Mouse (Mus musculus) duodenum, adult 2 months (tissue): Measurements from ENCODE around the gene Gm9837. TPM values are rescaled to one million over a fixed set of nuclear protein-coding genes. Genes with fewer than 3 reads are reported as not detected.

Experiments
- polyA plus RNA-seq: library from polyadenylated mRNA; depleted of rRNA; stranded (reverse); fragments of >200 nt; gene quantifications from 2 replicates; pipeline ENCODE4 v1.2.3, GENCODE M21; 2012; ENCODE audit warnings: low replicate concordance; rRNA removed

The Gm9837 gene
- polyA plus RNA-seq, result not detected in 2 replicates

GRCm38 (mm10) chr11:53469968-53470695 lies at the start of gene Gm9837:
Gene Gm9837 (minus strand): TSS chr11:53470479.

DNA sequence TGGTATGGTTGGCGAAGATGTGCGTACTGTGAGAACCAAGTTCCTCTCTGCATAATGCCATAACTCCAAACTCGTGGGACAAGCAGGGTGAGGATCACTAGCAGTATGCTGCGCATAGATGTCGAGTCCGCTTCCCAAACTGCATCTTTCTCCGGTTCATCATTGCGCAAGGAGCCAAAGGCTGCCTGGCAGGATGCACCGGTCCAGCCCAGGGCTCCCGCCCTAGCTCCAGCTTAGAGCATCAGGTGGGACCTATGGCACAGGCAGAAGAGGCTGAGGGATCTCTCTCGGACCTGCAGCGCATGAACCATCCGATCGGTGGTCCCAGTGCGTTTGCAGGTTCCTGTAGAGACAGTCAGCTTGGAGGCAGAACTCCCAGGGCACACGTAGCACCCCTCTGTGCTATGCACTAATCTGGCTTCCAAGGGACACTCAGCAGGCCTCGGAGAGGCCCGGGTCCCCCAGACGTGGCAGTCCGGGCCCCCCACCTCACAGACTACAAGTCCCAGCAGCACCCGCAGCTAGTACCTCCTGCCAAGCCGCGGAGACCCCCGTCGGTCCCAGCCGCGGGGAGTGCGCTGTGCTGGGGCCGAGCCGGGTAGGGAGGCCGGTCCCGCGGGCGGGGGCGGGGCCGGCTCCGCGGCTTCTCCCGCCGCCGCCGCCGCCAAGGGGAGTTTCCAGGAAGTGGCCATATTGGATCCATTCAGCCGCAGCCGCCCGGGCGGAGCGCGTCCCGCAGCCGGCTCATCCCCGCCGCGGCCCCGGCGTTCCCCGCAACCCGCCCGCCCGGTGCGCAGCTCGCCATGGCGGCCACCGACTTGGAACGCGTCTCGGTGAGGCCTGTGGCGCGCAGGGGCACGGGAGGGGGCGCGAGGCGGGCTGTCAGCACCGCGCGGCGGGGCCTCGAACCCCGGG lies 49.2 kb upstream of the Gm9837 start, which contains the start of gene Sept8:
Gene Sept8, plus strand, starts transcription at position 51 of the 915 bp plus-strand sequence.

DNA sequence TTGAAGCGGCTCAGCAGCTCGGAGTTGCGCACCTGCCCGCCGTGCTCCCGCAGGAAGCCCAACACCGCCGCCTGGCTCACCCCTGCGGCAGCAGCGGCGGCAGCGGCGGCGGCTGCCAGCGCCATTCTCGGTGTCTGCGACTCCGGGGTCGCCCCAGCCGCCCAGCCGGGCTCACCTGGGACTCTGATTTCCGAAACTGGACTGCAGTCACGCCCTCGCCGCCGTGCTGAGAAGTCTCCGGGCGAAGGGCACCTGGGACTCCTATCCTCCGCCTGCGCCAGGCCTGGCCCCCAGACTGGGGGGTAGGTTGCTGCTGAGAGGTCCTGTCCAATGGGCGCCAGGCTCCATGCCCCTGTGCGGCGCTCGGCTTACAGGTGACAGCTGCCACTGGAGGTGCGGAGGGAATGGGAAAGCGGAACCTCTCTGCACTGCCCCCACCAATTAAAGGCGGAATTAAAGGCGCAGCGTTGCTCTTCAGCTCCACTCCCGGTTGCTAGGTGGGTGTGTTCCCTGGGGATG lies 9.6 kb upstream of the Gm9837 start, which contains the start of the genes Gm9945 and Sowaha:
Gene Gm9945, plus strand, starts transcription at position 384 of the 519 bp plus-strand sequence.
Gene Sowaha, minus strand, starts transcription at position 492 of the 519 bp plus-strand sequence.

DNA sequence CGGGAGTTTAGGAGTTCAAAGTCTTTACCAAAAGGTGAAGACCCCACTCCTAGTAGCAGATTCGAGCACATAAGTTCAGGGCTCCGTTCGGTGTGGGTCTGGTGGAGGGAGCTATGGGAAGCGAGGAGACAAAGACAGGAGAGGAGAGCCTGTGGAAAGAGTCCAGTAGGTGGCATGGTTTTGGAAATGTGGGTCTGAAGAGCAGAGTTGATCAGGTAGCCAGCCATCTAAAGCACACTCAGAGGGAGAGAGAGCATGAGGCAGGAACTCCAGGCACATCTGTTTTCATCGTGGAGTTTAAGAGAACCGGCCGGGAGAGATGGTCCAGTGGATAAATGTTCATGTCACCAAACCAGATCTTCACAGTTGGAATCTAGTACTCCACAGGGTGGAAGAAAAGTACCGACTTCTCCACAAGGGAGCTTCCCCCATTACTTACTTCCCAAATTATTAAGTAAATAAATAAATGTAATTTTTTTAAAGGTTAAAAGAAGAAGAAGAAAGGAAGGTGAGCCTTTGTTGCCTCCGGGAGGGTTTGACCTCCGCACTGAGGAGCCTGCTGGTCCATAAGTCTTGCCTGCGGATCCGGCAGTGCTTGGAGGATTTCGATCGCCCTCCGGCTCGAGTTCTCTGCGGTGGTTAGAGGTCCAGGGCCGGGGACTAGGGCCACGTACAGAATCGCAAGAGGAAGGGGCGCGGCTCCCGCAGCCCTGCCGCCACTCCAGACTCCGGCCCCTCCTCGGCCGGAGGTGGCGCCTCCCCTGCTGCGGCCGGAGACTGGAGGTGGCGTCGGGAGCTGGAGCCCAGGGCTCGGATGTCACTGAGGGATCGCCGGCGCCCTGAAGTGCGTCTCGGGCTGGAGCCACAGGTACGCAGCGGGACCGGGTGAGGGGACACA lies 13.6 kb downstream of the Gm9837 start, which contains the start of the genes Gm10447 and Shroom1:
Gene Gm10447, minus strand, starts transcription at position 637 of the 898 bp plus-strand sequence.
Gene Shroom1, plus strand, starts transcription at position 732 of the 898 bp plus-strand sequence.

DNA sequence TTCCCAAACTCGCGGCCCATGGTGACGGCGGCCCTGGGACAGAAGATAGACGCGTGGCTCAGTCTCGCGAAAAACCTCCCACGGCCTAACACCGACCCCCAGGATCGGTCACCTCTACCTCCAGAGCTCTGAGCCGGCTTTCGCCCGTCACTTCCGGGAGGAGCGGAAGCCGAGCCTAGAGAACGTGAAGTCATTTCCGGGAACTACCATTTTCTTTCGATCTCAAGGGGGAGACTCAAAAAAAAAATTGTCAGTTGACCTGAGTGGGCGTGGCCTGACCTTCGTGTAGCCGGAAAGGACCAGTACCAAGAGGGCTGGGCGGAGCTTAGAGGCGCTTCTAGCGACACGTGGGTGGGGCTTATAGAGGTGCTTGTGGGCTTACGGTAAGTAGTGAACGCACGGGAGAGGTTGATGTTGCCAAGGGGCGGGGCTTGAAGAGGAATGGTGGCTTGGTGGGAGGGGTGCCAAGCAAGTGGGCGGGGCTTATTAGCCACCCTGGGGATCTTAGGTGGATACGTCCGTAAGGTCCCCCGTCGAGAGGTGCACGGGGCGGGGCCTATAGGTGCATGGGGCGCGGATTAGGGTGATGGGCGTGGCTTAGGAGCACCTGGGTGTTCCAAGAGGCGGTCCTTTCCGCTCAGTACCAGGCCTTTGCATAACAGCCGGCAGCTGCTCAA lies 39.5 kb downstream of the Gm9837 start, which contains the start of the genes Uqcrq and Gdf9:
Gene Uqcrq, minus strand, starts transcription at position 162 of the 677 bp plus-strand sequence.
Gene Gdf9, plus strand, starts transcription at position 354 of the 677 bp plus-strand sequence.

DNA sequence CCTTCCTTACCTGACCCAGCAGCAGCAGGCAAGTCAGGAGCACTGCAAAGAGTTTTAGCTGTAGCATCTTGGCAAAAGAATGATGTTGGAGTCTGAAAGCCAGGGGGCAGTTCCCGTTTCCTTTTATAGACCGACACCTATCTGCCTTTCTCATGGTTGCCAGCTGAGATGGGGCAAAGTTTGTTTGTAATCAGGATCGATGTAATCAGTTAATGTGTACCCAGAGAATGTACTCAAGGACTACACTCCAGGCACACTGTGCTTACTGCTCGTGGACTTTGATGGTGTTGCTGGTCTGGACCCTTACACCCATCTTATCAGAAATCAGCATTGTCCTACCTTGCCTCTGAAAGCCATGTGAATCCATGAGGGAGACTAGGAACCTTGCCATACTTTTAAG lies 47.2 kb downstream of the Gm9837 start, which contains the start of gene Leap2:
Gene Leap2, minus strand, starts transcription at position 135 of the 400 bp plus-strand sequence.

Other genes with a start within 250 kb of the Gm9837 start
- 21.1 and 23.7 TPM in 2 replicates for gene Hspa4, start 170.0 kb downstream of the Gm9837 start, polyA plus RNA-seq
- 2.9 and 3.1 TPM in 2 replicates for gene Zcchc10, start 145.8 kb downstream of the Gm9837 start, polyA plus RNA-seq
- gene Aff4, start 119.6 kb downstream of the Gm9837 start, polyA plus RNA-seq, result 2.2 and 2.9 TPM in 2 replicates
- gene Leap2, start 47.3 kb downstream of the Gm9837 start, polyA plus RNA-seq, result 68.8 and 208 TPM in 2 replicates
- gene Uqcrq, start 39.6 kb downstream of the Gm9837 start, polyA plus RNA-seq, result 990 and 1,353 TPM in 2 replicates
- gene Gdf9, start 39.5 kb downstream of the Gm9837 start, polyA plus RNA-seq, result 0.57 and 1.0 TPM in 2 replicates
- gene Gm10447, start 13.4 kb downstream of the Gm9837 start, polyA plus RNA-seq, result 0.06 and 0.16 TPM in 2 replicates
- gene Shroom1, start 13.3 kb downstream of the Gm9837 start, polyA plus RNA-seq, result 4.0 and 5.3 TPM in 2 replicates
- not detected in 2 replicates for gene Gm9945, start 9.7 kb upstream of the Gm9837 start, polyA plus RNA-seq
- gene Sowaha, start 9.8 kb upstream of the Gm9837 start, polyA plus RNA-seq, result 10.5 and 34.0 TPM in 2 replicates
- gene Sept8, start 48.8 kb upstream of the Gm9837 start, polyA plus RNA-seq, result 5.4 and 13.0 TPM in 2 replicates
- gene Kif3a, start 96.9 kb upstream of the Gm9837 start, polyA plus RNA-seq, result 0.30 and 0.69 TPM in 2 replicates
- 0.39 TPM in 1 of 2 replicates, not detected in the other for gene Il4, start 148.2 kb upstream of the Gm9837 start, polyA plus RNA-seq
- gene Il13, start 164.2 kb upstream of the Gm9837 start, polyA plus RNA-seq, result not detected in 2 replicates
- 1.8 and 2.0 TPM in 2 replicates for gene Rad50, start 236.8 kb upstream of the Gm9837 start, polyA plus RNA-seq